Mouse (Mus musculus): Measurements from ENCODE around the gene Gm15114. TPM values are rescaled to one million over a fixed set of nuclear protein-coding genes. Genes with fewer than 3 reads are reported as not detected.
"Not testable (repeated sequence)": the region's sequence is repeated elsewhere in the genome, so short reads cannot be mapped to it uniquely, and the experiment has no call there.

Gm15114 gene
- not detected in 2 replicates for polyA plus RNA-seq (2014; fragmentation: Nextera tagmentation; extraction: Ambion mirVana)

- ATAC-seq (replicated peaks; ENCODE audit: insufficient number of reproducible peaks, low FRiP score, low TSS enrichment); H3K4me3 ChIP-seq (ENCODE audit: low read depth, low read length); H3K4me2 ChIP-seq; H3K27ac ChIP-seq (ENCODE audit: low read depth, low read length); H3K9me3 ChIP-seq (replicated peaks; ENCODE audit: control insufficient read depth, low read length); H3K4me1 ChIP-seq (ENCODE audit: control insufficient read depth, insufficient read depth, low read length); H3K27me3 ChIP-seq (ENCODE audit: control insufficient read depth, insufficient read depth, low read length); H3K36me3 ChIP-seq (ENCODE audit: control insufficient read depth, insufficient read depth, low read length); H3K9ac ChIP-seq (ENCODE audit: low read depth, low read length): not testable (repeated sequence)
- no CpG with 5 or more reads among the region's 1 CpGs for WGBS (ENCODE audit: insufficient replicate concordance)
Measured at GRCm38 (mm10) chrX:148488649-148489048, at the start of gene Gm15114. TSS of gene Gm15114 (plus strand) at chrX:148488949.

Other genes starting within 250 kb of the Gm15114 start
- gene Gm8334, start 126.2 kb downstream of the Gm15114 start, polyA plus RNA-seq (2014; fragmentation: Nextera tagmentation; extraction: Ambion mirVana): not detected in 2 replicates
- gene Gm15127, start 174.6 kb downstream of the Gm15114 start, polyA plus RNA-seq (2014; fragmentation: Nextera tagmentation; extraction: Ambion mirVana): not detected in 2 replicates